Mouse (Mus musculus) ES-E14 (cell line): ENCODE data around the gene A830031A19Rik.

Experiments
- CHD2 ChIP-seq: IDR thresholded peaks from 2 replicates; pipeline ENCODE4 v1.6.1; 2014; ENCODE audit warnings: mild to moderate bottlenecking, low read depth, low read length, inconsistent platforms
- HCFC1 ChIP-seq: IDR thresholded peaks from 2 replicates; pipeline ENCODE4 v1.6.1; 2012; ENCODE audit warnings: low read length, inconsistent platforms, borderline replicate concordance; ENCODE audit not compliant: insufficient read depth

DNA sequence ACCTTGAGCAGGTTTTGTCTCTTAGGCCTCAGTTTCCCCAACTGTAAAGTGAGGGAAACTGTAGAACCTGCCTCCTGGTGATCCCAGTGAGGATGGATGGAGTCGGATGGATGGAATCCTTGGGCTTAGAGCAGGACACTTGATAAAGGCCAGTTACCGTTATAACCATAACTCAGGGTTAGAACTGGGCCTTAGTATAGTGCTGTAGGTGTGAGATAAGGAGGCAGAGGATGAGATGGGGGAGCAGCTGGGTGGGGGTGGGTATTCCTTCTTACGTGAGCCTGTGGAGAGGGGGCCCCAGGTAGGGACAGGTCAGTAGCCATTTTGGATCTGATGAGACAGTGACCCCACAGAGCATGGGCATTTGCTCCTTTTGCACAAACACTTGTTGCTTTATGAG lies 26.8 kb upstream of the A830031A19Rik start:
- no peak for TF ChIP-seq CHD2
- TF ChIP-seq HCFC1 = no peak
